Mouse (Mus musculus) lung, postnatal 0 days (tissue): ENCODE measurements at regions not wholly inside any gene's neighbourhood (a gene's known extent, or its start where the extent isn't known, plus 50 kb on each side); places are given as distances from the start of the nearest gene placed in this dataset.

Experiments
- CTCF ChIP-seq: IDR thresholded peaks from 2 replicates; pipeline ENCODE4 v1.5.1; 2016; ENCODE audit warnings: antibody characterized with exemption, mild to moderate bottlenecking
- EP300 ChIP-seq: IDR thresholded peaks from 2 replicates; pipeline ENCODE4 v1.6.1; 2016; ENCODE audit warnings: antibody characterized with exemption, mild to moderate bottlenecking, control low read depth

DNA sequence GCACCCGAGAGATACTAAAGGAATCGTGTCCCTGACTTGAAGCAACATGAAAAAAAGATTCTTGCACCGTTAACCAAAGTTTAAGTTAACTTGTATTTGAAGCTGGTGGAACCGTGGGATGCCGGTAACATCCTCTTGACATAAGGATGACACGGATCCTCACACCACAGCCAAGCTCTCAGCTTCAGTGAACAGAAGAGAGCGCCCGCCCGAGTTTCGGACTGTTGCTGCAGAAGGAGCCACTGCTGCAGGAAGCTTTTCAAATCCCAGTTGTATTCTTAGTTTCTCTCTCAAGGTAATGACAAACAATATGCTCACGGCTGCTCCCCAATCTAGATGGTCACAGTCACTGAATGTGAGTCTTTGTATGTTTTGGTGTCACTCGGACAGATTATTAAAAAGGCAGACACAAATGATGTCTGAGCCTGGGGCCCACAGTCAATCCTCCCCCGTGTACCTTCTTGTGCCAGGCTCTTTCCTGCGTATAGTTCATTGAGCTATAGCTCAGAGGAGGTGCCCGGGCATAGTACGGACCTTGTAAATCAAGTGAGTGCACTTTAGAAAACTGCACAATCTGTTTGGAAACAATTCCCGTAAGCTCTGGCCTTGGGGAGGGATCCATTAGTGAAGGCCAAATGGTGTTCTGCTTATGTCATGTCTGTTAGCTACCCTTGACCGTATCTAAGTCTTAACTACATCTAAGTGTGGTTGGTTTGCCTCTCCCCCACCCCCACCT is 99.3 kb upstream of the Ankrd55 start:
- no peak for TF ChIP-seq CTCF
- no peak for TF ChIP-seq EP300
